Mouse (Mus musculus) heart, embryonic 13.5 days (tissue): ENCODE results near the gene Tmem200a. TPM values are rescaled to one million over a fixed set of nuclear protein-coding genes. Genes with fewer than 3 reads are reported as not detected.

Experiments used
- ATAC-seq: fragments of 200-750 bp; cut with Nextera tagmentation; 2 replicates; pipeline ENCODE4 v1.8.0; 2017; ENCODE audit warnings: moderate TSS enrichment; ENCODE audit not compliant: insufficient number of reproducible peaks, low FRiP score, low TSS enrichment; ENCODE audit errors: extremely low read depth
- H3K27ac ChIP-seq: fragments of 300-500 bp; sonication (generic); replicated peaks from 2 replicates; pipeline ENCODE4 v1.5.1; 2015; ENCODE audit warnings: moderate library complexity, mild to moderate bottlenecking, inconsistent platforms
- H3K27me3 ChIP-seq: fragments of 300-500 bp; sonication (generic); replicated peaks from 2 replicates; pipeline ENCODE4 v1.6.1; 2015; ENCODE audit warnings: mild to moderate bottlenecking, inconsistent platforms
- H3K36me3 ChIP-seq: fragments of 300-500 bp; sonication (generic); 2 replicates; pipeline ENCODE4 v1.6.1; 2015; ENCODE audit warnings: mild to moderate bottlenecking, inconsistent platforms
- H3K4me1 ChIP-seq: fragments of 300-500 bp; sonication (generic); 2 replicates; pipeline ENCODE4 v1.6.1; 2015; ENCODE audit warnings: inconsistent platforms
- H3K4me2 ChIP-seq: fragments of 300-500 bp; sonication (generic); 2 replicates; pipeline ENCODE4 v1.6.1; 2015; ENCODE audit warnings: inconsistent platforms, mild to moderate bottlenecking, moderate library complexity
- H3K4me3 ChIP-seq: fragments of 300-500 bp; sonication (generic); 2 replicates; pipeline ENCODE4 v1.5.1; 2015; ENCODE audit warnings: moderate library complexity, mild to moderate bottlenecking, inconsistent platforms
- H3K9ac ChIP-seq: fragments of 300-500 bp; sonication (generic); 2 replicates; pipeline ENCODE4 v1.6.1; 2015; ENCODE audit warnings: inconsistent platforms, mild to moderate bottlenecking, moderate library complexity
- H3K9me3 ChIP-seq: fragments of 300-500 bp; sonication (generic); 2 replicates; pipeline ENCODE4 v1.6.1; 2016; ENCODE audit warnings: inconsistent platforms
- WGBS: fragments of 180-500 bp; shearing (Covaris S2); methylation state at CpG from one replicate; pipeline ENCODE4 v1.1.7; 2015; ENCODE audit warnings: mixed read lengths; 5-methylcytosine and 5-hydroxymethylcytosine counted together
- polyA plus RNA-seq: library from polyadenylated mRNA; unstranded; fragments of >200 nt; fragmentation: Nextera tagmentation; extraction: Ambion mirVana; gene quantifications from 2 replicates; pipeline ENCODE4 v1.2.1, GENCODE M21; 2015

The Tmem200a gene
- polyA plus RNA-seq, 1 experiment from 2014 or later: 1.7 TPM

DNA sequence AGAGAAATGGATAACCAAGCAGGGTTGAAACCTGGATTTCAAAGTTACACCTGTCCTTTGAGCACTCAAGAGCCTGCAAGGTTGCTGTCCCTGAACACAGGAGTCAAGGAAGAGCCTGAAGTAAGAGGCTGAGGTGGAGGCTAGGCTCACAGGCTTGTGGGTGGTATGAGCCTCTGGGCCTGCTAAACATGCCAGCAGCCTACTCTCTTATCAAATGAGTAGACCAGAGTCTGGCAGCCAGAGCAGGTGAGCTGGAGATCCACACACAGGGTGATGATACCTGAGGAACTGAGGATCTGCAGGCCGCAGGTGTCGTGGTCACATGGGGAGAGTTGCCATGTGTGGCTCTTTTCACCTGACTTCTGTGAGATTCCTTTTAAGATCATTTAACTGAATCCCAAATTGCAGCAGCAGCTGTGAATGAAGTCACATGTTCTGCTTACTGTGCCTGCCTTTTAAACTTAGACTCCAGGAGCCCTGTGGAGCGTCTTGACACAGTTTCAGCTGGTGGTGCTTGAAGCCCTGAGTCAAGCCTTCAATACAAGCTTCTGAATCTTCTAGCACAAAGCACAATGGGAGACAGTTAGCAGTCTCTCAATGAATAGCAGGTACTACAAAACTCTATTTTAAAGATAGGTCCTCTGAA, 19.1 kb downstream of the Tmem200a start:
- ATAC-seq: no peak
- Histone ChIP-seq H3K36me3 (no peaks in the 10 kb centered on the region), H3K27me3 (no peaks in the 10 kb centered on the region), H3K4me1 (no peaks in the 10 kb centered on the region), H3K9me3 (no peaks in the 10 kb centered on the region), H3K27ac (no peak overlapping the region), H3K4me2 (no peak overlapping the region), H3K9ac (no peak overlapping the region), H3K4me3 (no peak overlapping the region)
- WGBS: 78% methylated on average over 3 of the region's 3 CpGs

DNA sequence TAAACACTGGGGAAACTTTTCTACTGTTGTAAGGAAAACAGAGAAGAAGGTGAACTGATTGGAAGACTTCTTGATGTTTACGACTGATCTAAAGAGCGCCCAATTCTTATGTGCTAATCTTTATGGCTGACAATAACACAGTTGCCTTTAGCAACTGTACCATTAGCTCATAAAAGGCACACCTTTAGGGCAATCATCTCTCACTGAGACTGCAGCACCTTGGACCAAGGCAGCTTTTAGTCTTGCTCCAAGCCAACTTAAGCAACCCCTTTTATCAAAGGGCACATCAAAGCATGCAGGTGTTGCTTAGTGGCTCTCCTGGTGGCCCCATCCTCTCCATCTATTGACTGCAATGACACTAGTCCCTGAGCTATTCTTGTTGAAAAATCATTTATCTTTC, 27.7 kb downstream of the Tmem200a start:
- 87% methylated on average over 2 of the region's 2 CpGs for WGBS
- no peak overlapping the region for H3K27ac ChIP-seq
- H3K9me3 ChIP-seq: 0 out of 2 replicates have a peak, but pooled peaks cover 4% of the 10 kb centered on the region
- no peak overlapping the region for H3K9ac ChIP-seq
- H3K36me3 ChIP-seq: no peaks in the 10 kb centered on the region
- H3K4me2 ChIP-seq: no peak overlapping the region
- no peaks in the 10 kb centered on the region for H3K27me3 ChIP-seq
- no peak for ATAC-seq
- H3K4me1 ChIP-seq: no peaks in the 10 kb centered on the region
- H3K4me3 ChIP-seq: no peak overlapping the region

GRCm38 (mm10) chr10:26034931-26035330, 43.9 kb downstream of the Tmem200a start:
- Histone ChIP-seq H3K9me3 (no peaks in the 10 kb centered on the region), H3K27ac (no peak overlapping the region), H3K4me1 (no peaks in the 10 kb centered on the region), H3K9ac (no peak overlapping the region), H3K27me3 (no peaks in the 10 kb centered on the region), H3K4me3 (no peak overlapping the region), H3K36me3 (no peaks in the 10 kb centered on the region), H3K4me2 (no peak overlapping the region)
- no peak for ATAC-seq
- 57% methylated on average over 5 of the region's 5 CpGs for WGBS

GRCm38 (mm10) chr10:26018740-26019139, 60.1 kb downstream of the Tmem200a start:
- H3K27ac ChIP-seq: no peak overlapping the region

DNA sequence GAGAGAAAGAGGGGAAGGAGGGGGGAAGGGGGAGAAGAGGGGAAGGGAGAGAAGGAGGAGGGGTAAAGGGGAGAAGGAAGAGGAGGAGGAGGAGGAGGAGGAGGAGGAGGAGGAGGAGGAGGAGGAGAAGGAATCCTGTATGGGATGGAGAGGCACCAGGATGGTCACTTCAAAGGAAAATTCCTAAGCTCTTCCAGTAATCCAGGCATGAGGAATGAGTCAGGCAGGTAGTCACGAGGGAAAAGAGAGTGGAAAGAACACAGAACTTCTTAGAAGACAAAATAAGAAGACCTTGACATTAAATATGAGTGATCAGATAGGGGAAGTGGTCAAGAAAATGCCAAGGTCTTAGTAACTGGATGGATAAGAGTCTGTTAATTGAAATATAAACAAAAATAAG, 64.6 kb downstream of the Tmem200a start:
- Histone ChIP-seq H3K4me2 (no peak overlapping the region), H3K4me3 (no peak overlapping the region), H3K36me3 (no peaks in the 10 kb centered on the region), H3K9ac (no peak overlapping the region), H3K27ac (no peak overlapping the region), H3K4me1 (no peaks in the 10 kb centered on the region), H3K27me3 (no peaks in the 10 kb centered on the region), H3K9me3 (no peaks in the 10 kb centered on the region)
- ATAC-seq: no peak
- 40% methylated on average over 1 of the region's 1 CpGs for WGBS

More at GRCm38 (mm10) chr10:26018740-26019139, 60.1 kb downstream of the Tmem200a start:
- no peaks in the 10 kb centered on the region for H3K4me1 ChIP-seq
- no peaks in the 10 kb centered on the region for H3K9me3 ChIP-seq
- no peak overlapping the region for H3K4me3 ChIP-seq
- 63% methylated on average over 3 of the region's 3 CpGs for WGBS
- ATAC-seq: no peak
- no peak overlapping the region for H3K4me2 ChIP-seq
- H3K27me3 ChIP-seq: no peaks in the 10 kb centered on the region
- H3K36me3 ChIP-seq: no peaks in the 10 kb centered on the region
- H3K9ac ChIP-seq: no peak overlapping the region

- Histone ChIP-seq H3K27ac (no peak overlapping the region), H3K36me3 (no peaks in the 10 kb centered on the region), H3K9ac (no peak overlapping the region), H3K9me3 (no peaks in the 10 kb centered on the region), H3K4me3 (no peak overlapping the region), H3K4me1 (no peaks in the 10 kb centered on the region), H3K4me2 (no peak overlapping the region), H3K27me3 (no peaks in the 10 kb centered on the region)
- 51% methylated on average over 5 of the region's 5 CpGs for WGBS
- ATAC-seq: no peak
Measured at GRCm38 (mm10) chr10:26008948-26009347, 69.9 kb downstream of the Tmem200a start.

DNA sequence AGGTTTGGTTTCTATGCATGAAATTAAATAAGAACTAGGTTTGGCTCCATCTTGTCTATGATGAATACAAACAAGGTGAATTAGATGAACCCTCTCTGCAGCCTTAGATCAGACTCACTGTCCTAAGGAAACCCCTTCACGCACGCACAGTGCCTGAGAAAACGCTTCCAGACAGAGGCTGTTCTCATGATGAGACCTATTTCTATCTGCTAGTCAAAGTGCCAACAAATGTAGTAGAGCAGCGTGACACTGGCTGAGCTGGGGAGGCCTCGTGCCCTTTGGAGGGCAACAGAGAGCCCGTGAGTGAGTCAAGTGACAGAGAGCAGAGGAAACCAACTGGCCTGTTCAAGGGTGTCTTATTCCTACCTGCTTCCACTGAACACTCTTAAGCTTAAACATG, 73.4 kb downstream of the Tmem200a start:
- Histone ChIP-seq H3K27ac (no peak overlapping the region), H3K4me2 (no peak overlapping the region), H3K27me3 (no peaks in the 10 kb centered on the region), H3K4me3 (no peak overlapping the region), H3K4me1 (no peaks in the 10 kb centered on the region), H3K36me3 (no peaks in the 10 kb centered on the region), H3K9ac (no peak overlapping the region), H3K9me3 (no peaks in the 10 kb centered on the region)
- ATAC-seq: no peak
- 81% methylated on average over 6 of the region's 6 CpGs for WGBS

- H3K36me3 ChIP-seq: no peaks in the 10 kb centered on the region
- no peak overlapping the region for H3K4me2 ChIP-seq
- no peaks in the 10 kb centered on the region for H3K4me1 ChIP-seq
- no peak for ATAC-seq
- H3K27me3 ChIP-seq: no peaks in the 10 kb centered on the region
- 80% methylated on average over 2 of the region's 2 CpGs for WGBS
- no peak overlapping the region for H3K4me3 ChIP-seq
- H3K9ac ChIP-seq: no peak overlapping the region
- H3K27ac ChIP-seq: no peak overlapping the region
- H3K9me3 ChIP-seq: no peaks in the 10 kb centered on the region
Measured at GRCm38 (mm10) chr10:26000893-26001292, 78.0 kb downstream of the Tmem200a start.

DNA sequence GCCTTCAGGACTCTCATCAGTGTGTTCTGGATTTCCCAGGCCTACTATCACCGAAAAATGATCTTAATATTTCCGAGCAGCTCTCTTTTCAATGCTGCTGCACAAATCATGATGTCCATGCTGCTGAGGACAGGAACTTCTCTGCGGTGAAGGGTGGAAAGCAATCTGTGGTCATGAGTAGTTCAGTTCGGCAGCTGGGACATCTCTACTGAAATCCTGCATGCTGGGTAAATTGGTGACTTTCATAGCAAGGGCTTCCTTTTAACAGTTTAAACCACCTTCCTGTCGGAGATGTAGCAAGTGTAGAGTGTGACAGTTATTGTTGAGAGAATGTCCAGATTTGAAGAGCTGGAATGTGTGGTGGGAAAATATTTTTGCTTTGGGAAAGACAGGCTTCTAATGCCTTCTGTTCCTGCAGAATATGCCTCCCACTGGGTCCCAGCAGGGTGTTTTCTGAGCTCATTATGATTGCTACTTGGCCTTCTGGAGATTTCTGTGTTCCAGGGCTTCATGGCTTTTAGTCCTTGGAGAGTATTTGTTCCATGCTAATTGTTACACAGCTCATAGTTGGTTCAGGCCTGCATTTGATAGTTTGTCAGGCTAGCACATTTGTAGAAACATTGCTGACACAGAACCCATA, 79.4 kb downstream of the Tmem200a start:
- Histone ChIP-seq H3K4me1 (no peaks in the 10 kb centered on the region), H3K27me3 (no peaks in the 10 kb centered on the region), H3K4me3 (no peak overlapping the region), H3K27ac (no peak overlapping the region), H3K36me3 (no peaks in the 10 kb centered on the region), H3K4me2 (no peak overlapping the region), H3K9ac (no peak overlapping the region), H3K9me3 (no peaks in the 10 kb centered on the region)
- WGBS: 74% methylated on average over 5 of the region's 5 CpGs
- ATAC-seq: no peak

- no peak overlapping the region for H3K4me3 ChIP-seq
- no peaks in the 10 kb centered on the region for H3K9me3 ChIP-seq
- H3K27ac ChIP-seq: no peak overlapping the region
- H3K27me3 ChIP-seq: no peaks in the 10 kb centered on the region
- no peaks in the 10 kb centered on the region for H3K36me3 ChIP-seq
- no peaks in the 10 kb centered on the region for H3K4me1 ChIP-seq
- WGBS: 63% methylated on average over 2 of the region's 2 CpGs
- no peak for ATAC-seq
- H3K4me2 ChIP-seq: no peak overlapping the region
- H3K9ac ChIP-seq: no peak overlapping the region
Measured at GRCm38 (mm10) chr10:25984056-25984455, 94.8 kb downstream of the Tmem200a start.

DNA sequence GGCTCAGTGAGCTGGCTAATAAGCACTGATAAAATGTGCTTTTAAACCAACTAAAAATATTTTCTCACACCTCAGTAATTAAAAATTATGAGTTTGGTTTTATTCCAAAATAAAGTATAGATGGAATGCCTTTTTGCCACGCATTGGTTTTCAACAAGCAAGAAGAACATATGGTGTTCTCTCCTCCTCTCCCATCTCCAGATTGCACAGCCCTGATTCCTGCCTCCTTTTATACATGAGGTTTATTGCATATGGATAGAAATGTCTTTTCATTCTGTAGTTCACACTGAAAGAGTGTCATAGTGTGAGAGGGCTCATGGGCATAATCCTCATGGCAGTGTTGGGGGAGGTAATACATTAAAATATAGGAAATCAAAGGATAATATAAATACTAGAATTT, 96.2 kb downstream of the Tmem200a start:
- Histone ChIP-seq H3K9ac (no peak overlapping the region), H3K36me3 (no peaks in the 10 kb centered on the region)
- 50% methylated on average over 1 of the region's 1 CpGs for WGBS

GRCm38 (mm10) chr10:25962863-25963262, 116.0 kb downstream of the Tmem200a start:
- Histone ChIP-seq H3K9me3 (no peaks in the 10 kb centered on the region), H3K36me3 (no peaks in the 10 kb centered on the region), H3K27me3 (no peaks in the 10 kb centered on the region), H3K4me2 (no peak overlapping the region), H3K9ac (no peak overlapping the region), H3K4me3 (no peak overlapping the region), H3K27ac (no peak overlapping the region), H3K4me1 (no peaks in the 10 kb centered on the region)
- WGBS: 49% methylated on average over 4 of the region's 4 CpGs
- ATAC-seq: no peak

More for the DNA sequence above, 96.2 kb downstream of the Tmem200a start:
- Histone ChIP-seq H3K4me3 (no peak overlapping the region), H3K27me3 (no peaks in the 10 kb centered on the region), H3K4me1 (no peaks in the 10 kb centered on the region), H3K27ac (no peak overlapping the region), H3K9me3 (no peaks in the 10 kb centered on the region), H3K4me2 (no peak overlapping the region)
- no peak for ATAC-seq
